Mouse (Mus musculus) brain, embryonic 14.5 days (tissue): ENCODE results near the gene Tiam2. TPM values are rescaled to one million over a fixed set of nuclear protein-coding genes. Genes with fewer than 3 reads are reported as not detected.
A peak's percentile ranks its signal among the peaks of the same experiment; 100 is the strongest.

Experiments used
- DNase-seq: peaks from one replicate; pipeline ENCODE4 v3.0.0-alpha.2; 2011; ENCODE audit warnings: low read depth
- CTCF ChIP-seq: fragments of 200-500 bp; IDR thresholded peaks from 2 replicates; pipeline ENCODE4 v1.5.1; 2012; ENCODE audit warnings: inconsistent platforms, mild to moderate bottlenecking, moderate library complexity, borderline replicate concordance; ENCODE audit not compliant: insufficient read depth, insufficient read length; ENCODE audit errors: extremely low read depth
- POLR2A ChIP-seq: fragments of 200-500 bp; IDR thresholded peaks from 2 replicates; pipeline ENCODE4 v1.6.1; 2012; ENCODE audit warnings: mild to moderate bottlenecking, inconsistent platforms, borderline replicate concordance; ENCODE audit not compliant: poor library complexity, insufficient read depth, insufficient read length, severe bottlenecking; ENCODE audit errors: extremely low read depth
- polyA plus RNA-seq: library from polyadenylated mRNA; depleted of rRNA; stranded (reverse); fragments of >200 nt; gene quantifications from 2 replicates; pipeline ENCODE4 v1.2.3, GENCODE M21; 2012

The Tiam2 gene
- polyA plus RNA-seq, 1 experiment, result 17.5 TPM

GRCm38 (mm10) chr17:3314625-3315020 is 11.8 kb upstream of the Tiam2 start:
- TF ChIP-seq CTCF, result no peak
- no peak for TF ChIP-seq POLR2A
- DNase-seq, result peak; percentile 21

- DNase-seq, result no peak
- no peak for TF ChIP-seq CTCF
- no peak for TF ChIP-seq POLR2A
Observed at GRCm38 (mm10) chr17:3315581-3315980, 10.8 kb upstream of the Tiam2 start.

- no peak for DNase-seq
- TF ChIP-seq CTCF, result no peak
- TF ChIP-seq POLR2A, result no peak
Observed at GRCm38 (mm10) chr17:3326903-3327279, 518 bp downstream of the Tiam2 start.

DNA sequence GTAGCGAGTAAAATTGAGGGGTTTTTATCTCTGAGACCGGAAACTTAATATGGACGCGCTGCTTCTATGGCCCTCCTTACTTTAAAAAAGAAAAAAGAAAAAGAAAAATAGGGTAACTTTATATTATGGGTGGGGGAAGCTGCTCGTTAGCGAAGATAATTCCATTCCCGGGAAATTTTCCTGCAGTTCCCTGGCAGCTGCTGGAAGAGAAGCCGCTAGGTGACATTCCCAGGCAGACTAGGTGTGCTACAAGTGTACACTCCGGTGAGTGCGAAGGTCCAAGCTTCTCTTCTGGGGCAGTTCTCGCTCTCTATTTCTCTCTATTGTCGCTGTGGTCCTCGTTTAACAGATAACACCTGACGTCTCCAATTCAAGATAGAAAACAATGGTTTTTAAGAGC is 962 bp downstream of the Tiam2 start:
- DNase-seq, result no peak
- no peak for TF ChIP-seq POLR2A
- no peak for TF ChIP-seq CTCF

DNA sequence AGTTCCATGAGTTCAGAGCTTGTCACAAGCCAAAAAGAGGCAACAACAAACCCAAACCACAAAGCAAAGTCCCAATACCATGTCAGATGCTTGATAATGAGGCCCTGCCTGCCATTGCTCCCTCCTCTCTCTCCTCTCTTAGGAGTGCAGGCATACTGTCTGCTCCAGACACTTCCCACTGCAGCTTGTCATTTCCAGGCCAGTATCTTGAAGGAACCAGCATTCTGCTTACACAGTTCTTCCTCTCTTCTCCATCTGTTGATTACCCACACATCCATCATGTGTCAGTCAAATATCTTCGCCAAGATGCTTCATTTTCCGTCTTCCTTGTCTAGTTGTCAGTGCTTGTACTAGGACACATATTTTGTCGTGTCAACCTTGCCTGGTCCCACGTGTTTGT is 2.4 kb downstream of the Tiam2 start:
- no peak for TF ChIP-seq POLR2A
- TF ChIP-seq CTCF, result no peak
- DNase-seq, result peak; percentile 80

- no peak for DNase-seq
- no peak for TF ChIP-seq CTCF
- TF ChIP-seq POLR2A, result no peak
Observed at GRCm38 (mm10) chr17:3329429-3329828, 3.1 kb downstream of the Tiam2 start.

DNA sequence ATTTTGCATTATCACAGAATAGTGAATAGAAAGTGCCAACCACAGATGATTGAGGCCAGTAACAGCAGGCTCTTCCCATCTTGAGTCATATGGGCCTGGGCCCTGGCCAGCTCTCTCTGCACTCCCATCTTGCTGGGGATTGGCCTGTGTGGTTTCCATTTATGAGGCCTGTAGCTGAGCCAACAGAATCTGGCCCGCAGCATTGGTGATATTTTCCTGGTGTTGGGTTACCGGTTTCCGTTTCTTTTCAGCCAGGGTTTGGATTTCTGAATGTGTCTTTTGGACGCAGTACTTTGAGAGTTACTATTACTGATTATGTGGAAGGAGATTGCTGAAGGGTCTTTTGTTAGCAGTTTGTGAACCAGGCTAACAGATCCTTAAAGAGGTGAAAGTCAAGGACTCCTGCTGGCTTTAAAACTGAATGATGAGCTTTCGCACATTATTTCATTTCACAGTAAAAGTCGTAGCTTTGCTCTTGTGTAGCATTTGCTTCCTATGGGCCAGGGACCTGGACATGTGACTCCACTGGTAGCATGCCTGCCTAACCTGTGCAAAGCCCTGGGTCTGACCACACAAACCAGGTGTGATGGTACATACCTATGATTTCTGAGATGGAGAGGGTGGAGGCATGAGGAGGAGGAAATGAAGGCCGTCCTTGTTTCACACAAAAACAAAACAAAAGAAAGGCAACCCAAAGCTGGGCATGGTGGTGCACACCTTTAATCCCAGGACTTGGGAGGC is 5.5 kb downstream of the Tiam2 start:
- no peak for TF ChIP-seq POLR2A
- peak; percentile 89 for DNase-seq

- no peak for TF ChIP-seq POLR2A
- TF ChIP-seq CTCF, result no peak
- DNase-seq, result no peak
Observed at GRCm38 (mm10) chr17:3336161-3336739, 9.9 kb downstream of the Tiam2 start.

DNA sequence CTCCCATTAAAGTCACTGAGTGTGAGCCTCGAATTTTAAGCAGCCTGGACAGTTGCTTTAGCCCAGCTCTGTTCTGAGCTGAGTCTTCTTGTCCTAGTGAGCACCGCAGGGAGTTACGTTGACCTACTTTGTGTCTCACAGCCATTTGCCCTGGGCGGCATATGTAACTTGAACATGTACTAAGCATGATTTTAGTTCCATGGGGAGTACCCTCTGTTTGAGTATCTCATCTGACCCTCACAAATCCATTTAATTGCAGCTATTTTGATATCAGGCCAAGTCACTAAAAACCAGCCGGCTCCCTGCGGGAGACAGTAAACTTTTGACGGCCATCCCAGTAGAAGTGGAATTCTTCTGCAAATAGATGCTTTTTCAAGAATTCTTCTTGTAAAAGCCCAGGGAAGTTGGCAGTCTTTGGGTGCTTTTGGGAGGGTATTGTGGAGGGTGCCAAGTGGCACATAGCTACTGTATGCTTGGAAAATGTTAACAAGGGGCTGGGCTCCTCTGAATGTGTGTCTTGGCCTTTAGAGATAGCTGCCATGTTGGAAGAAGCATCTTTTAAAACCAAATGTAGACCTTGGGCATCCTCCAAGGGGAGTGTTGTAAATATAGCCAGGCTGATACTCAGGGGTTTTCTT is 10.6 kb downstream of the Tiam2 start:
- DNase-seq, result peak; percentile 74
- no peak for TF ChIP-seq CTCF
- TF ChIP-seq POLR2A, result no peak

DNA sequence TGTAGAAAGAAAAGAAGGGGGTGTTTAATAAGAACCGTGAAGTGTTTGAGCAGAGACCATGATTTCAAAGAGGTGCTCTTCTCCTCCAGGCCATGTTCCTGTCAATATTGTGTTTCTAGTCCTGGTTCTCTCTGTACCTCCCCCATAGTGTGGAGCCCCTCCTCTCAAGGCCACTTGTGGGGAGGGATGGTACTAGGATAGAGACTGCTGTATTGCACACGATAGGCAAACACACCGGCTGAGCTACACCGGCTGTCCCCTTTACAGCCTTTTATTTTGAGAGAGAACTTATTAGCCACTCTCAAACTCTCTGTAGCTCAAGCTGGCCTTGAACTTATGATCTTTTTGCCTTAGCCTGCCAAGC is 11.1 kb downstream of the Tiam2 start:
- TF ChIP-seq CTCF (no peak), POLR2A (no peak)
- no peak for DNase-seq

DNA sequence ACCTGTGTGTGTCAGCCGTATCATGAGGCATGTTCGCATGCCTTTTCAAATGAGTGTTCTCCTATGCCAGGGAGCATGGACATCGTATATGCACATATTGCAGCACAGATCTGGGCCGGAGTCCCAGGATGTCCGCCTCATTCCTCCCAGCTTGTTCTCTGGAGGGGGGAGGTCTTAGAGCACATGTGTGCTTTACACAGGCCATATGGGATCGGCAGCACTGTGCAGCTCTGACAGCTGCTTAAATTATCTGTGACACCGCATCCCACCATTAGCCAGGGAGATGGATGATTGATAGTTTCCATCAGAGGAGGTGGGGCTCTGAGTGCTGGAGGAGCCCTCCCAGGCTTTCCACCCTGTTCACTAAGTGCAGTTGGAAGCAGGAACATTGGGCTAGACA is 12.4 kb downstream of the Tiam2 start:
- TF ChIP-seq POLR2A, result no peak
- TF ChIP-seq CTCF, result no peak
- DNase-seq, result peak; percentile 85

- DNase-seq, result peak; percentile 52
- TF ChIP-seq POLR2A (no peak), CTCF (no peak)
Observed at GRCm38 (mm10) chr17:3344872-3345271, 18.5 kb downstream of the Tiam2 start.

DNA sequence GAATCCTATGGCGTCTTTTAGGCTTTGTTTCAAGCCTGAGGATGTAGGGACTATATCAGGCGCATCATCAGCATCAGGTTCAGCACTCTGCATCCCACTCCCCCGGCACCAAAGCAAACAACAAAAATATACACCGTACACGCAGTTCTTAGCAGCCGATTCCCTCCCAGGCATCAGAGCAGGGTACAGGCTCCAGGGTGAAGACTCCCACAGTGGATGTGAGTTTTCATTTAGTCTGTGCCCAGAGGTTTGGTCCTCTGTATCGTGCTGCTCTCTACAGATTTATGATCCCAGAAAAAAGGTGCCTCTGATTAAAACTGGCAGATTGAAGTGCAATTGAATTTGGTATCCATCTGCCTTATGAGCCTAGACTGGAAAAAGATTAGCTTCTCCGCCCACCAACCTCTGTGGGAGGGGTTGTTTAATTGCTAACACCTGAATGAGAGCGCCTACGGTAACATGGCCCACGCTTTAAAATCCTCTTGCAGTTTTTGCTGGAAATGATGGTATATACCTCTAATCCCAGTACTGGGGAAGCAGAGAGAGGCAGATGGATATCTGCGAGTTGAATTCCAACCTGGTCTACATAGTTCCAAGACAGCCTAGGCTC is 19.0 kb downstream of the Tiam2 start:
- TF ChIP-seq POLR2A (no peak), CTCF (no peak)
- DNase-seq, result no peak
